Mouse (Mus musculus) brain, embryonic 14.5 days (tissue): ENCODE measurements around the gene Qrich1.

Source experiments
- CTCF ChIP-seq: fragments of 200-500 bp; IDR thresholded peaks from 2 replicates; pipeline ENCODE4 v1.5.1; 2012; ENCODE audit warnings: inconsistent platforms, mild to moderate bottlenecking, moderate library complexity, borderline replicate concordance; ENCODE audit not compliant: insufficient read depth, insufficient read length; ENCODE audit errors: extremely low read depth
- POLR2A ChIP-seq: fragments of 200-500 bp; IDR thresholded peaks from 2 replicates; pipeline ENCODE4 v1.6.1; 2012; ENCODE audit warnings: mild to moderate bottlenecking, inconsistent platforms, borderline replicate concordance; ENCODE audit not compliant: poor library complexity, insufficient read depth, insufficient read length, severe bottlenecking; ENCODE audit errors: extremely low read depth

GRCm38 (mm10) chr9:108575321-108576297, 59.0 kb downstream of the Qrich1 start:
- TF ChIP-seq POLR2A (no peak), CTCF (no peak)
